In the genomic region with DNA sequence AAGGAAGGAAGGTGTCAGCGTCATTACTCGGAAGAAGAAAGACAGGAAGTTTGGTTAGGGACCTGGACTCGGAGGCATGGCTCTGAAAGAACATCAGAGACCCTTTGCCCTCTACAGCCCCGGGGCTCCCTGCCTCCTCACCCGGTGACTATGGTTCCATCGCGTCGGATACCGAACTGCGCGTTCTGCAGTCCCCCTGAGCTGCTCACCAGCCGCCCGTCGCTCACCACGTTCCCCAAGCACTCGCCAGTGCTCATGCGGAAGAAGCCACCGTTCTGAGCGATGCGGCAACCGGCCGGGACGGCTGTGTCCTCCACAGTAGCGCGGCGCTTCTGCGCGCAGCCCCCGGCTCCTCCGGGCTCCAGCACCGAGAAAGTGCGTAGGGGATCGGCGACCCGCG, we compare ENCODE assay signal across 8 mouse cellular contexts. TPM values are rescaled to one million over a fixed set of nuclear protein-coding genes. Genes with fewer than 3 reads are reported as not detected.
DNase-seq lines count a peak whose midpoint lies in the region; ATAC-seq and TF ChIP-seq lines count a peak whose summit lies in the region.

No protein-coding gene starts in this region.

- no peak for TF ChIP-seq EP300 in heart, postnatal 0 days (IDR thresholded peaks at IDR 0.05; ENCODE audit: low read depth)

- peak overlapping the region; percentile 89 for H3K27ac ChIP-seq in bone marrow macrophage, adult 2 months (ENCODE audit: insufficient read depth, low read depth, low read length)
- H3K27ac ChIP-seq in heart, postnatal 0 days (ENCODE audit: low read depth): peak overlapping the region; percentile 28; the same call in 1 of the 2 replicates
- no peak overlapping the region for H3K27ac ChIP-seq in limb, embryonic 12.5 days
- no peak overlapping the region for H3K27ac ChIP-seq in midbrain, embryonic 14.5 days (replicated peaks; ENCODE audit: low read depth, low read length)

- peak overlapping the region; percentile 83 for H3K4me3 ChIP-seq in lung, adult 2 months (replicated peaks; ENCODE audit: extremely low read depth, low read depth, low read length)
- H3K4me3 ChIP-seq in bone marrow macrophage, adult 2 months (ENCODE audit: insufficient read depth, low read length): peak overlapping the region; percentile 96
- H3K4me3 ChIP-seq in heart, postnatal 0 days (ENCODE audit: low read depth, low read length): peak overlapping the region; percentile 82
- peak overlapping the region; percentile 80 for H3K4me3 ChIP-seq in limb, embryonic 12.5 days (replicated peaks)
- peak overlapping the region; percentile 80 for H3K4me3 ChIP-seq in midbrain, embryonic 14.5 days (replicated peaks; ENCODE audit: low read depth, low read length)

- no peaks in the 10 kb centered on the region for H3K27me3 ChIP-seq in heart, postnatal 0 days (ENCODE audit: control insufficient read depth, insufficient read depth, low read length)
- H3K27me3 ChIP-seq in limb, embryonic 12.5 days: peaks cover 8% of the 10 kb centered on the region
- no peaks in the 10 kb centered on the region for H3K27me3 ChIP-seq in midbrain, embryonic 14.5 days (ENCODE audit: control insufficient read depth, insufficient read depth, low read length)

- peak overlapping the region; percentile 65 for H3K9ac ChIP-seq in heart, postnatal 0 days (replicated peaks; ENCODE audit: low read depth, low read length)
- H3K9ac ChIP-seq in limb, embryonic 12.5 days (replicated peaks): peak overlapping the region; percentile 63
- H3K9ac ChIP-seq in midbrain, embryonic 14.5 days (replicated peaks; ENCODE audit: low read length): peak overlapping the region; percentile 60

- H3K4me1 ChIP-seq in lung, adult 2 months (ENCODE audit: control insufficient read depth, insufficient read depth, low read length): no peaks in the 10 kb centered on the region; the same call in 1 of the 2 replicates
- peaks cover 31% of the 10 kb centered on the region for H3K4me1 ChIP-seq in bone marrow macrophage, adult 2 months (ENCODE audit: control insufficient read depth, insufficient read depth, low read length)
- peaks cover 4% of the 10 kb centered on the region for H3K4me1 ChIP-seq in heart, postnatal 0 days (ENCODE audit: control insufficient read depth, insufficient read depth)
- 0 out of 2 replicates have a peak, but pooled peaks cover 5% of the 10 kb centered on the region for H3K4me1 ChIP-seq in limb, embryonic 12.5 days (replicated peaks)
- peaks cover 9% of the 10 kb centered on the region for H3K4me1 ChIP-seq in midbrain, embryonic 14.5 days (ENCODE audit: control insufficient read depth, insufficient read depth, low read length)

- H3K36me3 ChIP-seq in heart, postnatal 0 days (replicated peaks; ENCODE audit: control insufficient read depth, insufficient read depth, low read length): peaks cover 30% of the 10 kb centered on the region; the same call in 1 of the 2 replicates
- H3K36me3 ChIP-seq in limb, embryonic 12.5 days: peaks cover 16% of the 10 kb centered on the region; the same call in 1 of the 2 replicates
- peaks cover 16% of the 10 kb centered on the region; the same call in 1 of the 2 replicates for H3K36me3 ChIP-seq in midbrain, embryonic 14.5 days (ENCODE audit: control insufficient read depth, insufficient read depth, low read length)

- H3K4me2 ChIP-seq in heart, postnatal 0 days (ENCODE audit: low read depth, low read length): peak overlapping the region; percentile 100
- peak overlapping the region; percentile 97 for H3K4me2 ChIP-seq in limb, embryonic 12.5 days
- peak overlapping the region; percentile 91 for H3K4me2 ChIP-seq in midbrain, embryonic 14.5 days (ENCODE audit: low read length)

- no peaks in the 10 kb centered on the region for H3K9me3 ChIP-seq in heart, postnatal 0 days (replicated peaks; ENCODE audit: control insufficient read depth, low read length)
- no peaks in the 10 kb centered on the region for H3K9me3 ChIP-seq in limb, embryonic 12.5 days
- no peaks in the 10 kb centered on the region for H3K9me3 ChIP-seq in midbrain, embryonic 14.5 days (ENCODE audit: control insufficient read depth, low read length)

- TF ChIP-seq POLR2A in lung, adult 2 months (IDR thresholded peaks at IDR 0.05; ENCODE audit: borderline replicate concordance, extremely low read depth, low read depth, low read length): no peak
- TF ChIP-seq POLR2A in bone marrow macrophage, adult 2 months (IDR thresholded peaks at IDR 0.05; ENCODE audit: borderline replicate concordance, low read depth, low read length): no peak; the same call in 1 of the 2 replicates

- no peak for TF ChIP-seq CTCF in lung, adult 2 months (IDR thresholded peaks at IDR 0.05; ENCODE audit: insufficient read depth, low read length)
- no peak for TF ChIP-seq CTCF in bone marrow macrophage, adult 2 months (IDR thresholded peaks at IDR 0.05; ENCODE audit: low read depth, low read length)
- TF ChIP-seq CTCF in heart, postnatal 0 days (IDR thresholded peaks at IDR 0.05; ENCODE audit: low read depth): no peak

- DNase-seq in lung, adult 2 months: peak; percentile 35
- DNase-seq in lung, postnatal 36 days: no peak
- DNase-seq in heart, postnatal 0 days (ENCODE audit: low spot score): no peak
- DNase-seq in midbrain, embryonic 14.5 days: no peak
- peak; percentile 40 to 46 for DNase-seq in thymus, postnatal 36 days
- DNase-seq in cerebellum, postnatal 14 days: no peak

- ATAC-seq in heart, postnatal 0 days (ENCODE audit: insufficient read depth, low read depth): peak; percentile 34; the same call in 1 of the 2 replicates
- 0 out of 2 replicates have a peak, but pooled peaks have one; percentile 11 for ATAC-seq in limb, embryonic 12.5 days (ENCODE audit: insufficient number of reproducible peaks, insufficient read depth, low FRiP score, low TSS enrichment, low read depth)
- peak; percentile 53; the same call in 1 of the 2 replicates for ATAC-seq in midbrain, embryonic 14.5 days (ENCODE audit: low FRiP score, low TSS enrichment)

- whole genome bisulfite sequencing in lung, adult 2 months: under 1% methylated on average over 36 of the region's 36 CpGs
- WGBS in heart, postnatal 0 days: 1% methylated on average over 36 of the region's 36 CpGs
- WGBS in limb, embryonic 12.5 days: 1% methylated on average over 36 of the region's 36 CpGs
- WGBS in midbrain, embryonic 14.5 days: 2% methylated on average over 36 of the region's 36 CpGs

RNA-seq across cellular contexts. Expression of gene Nagpa, which starts 0.6 kb away (rescaled TPM):
- 48.6 and 59.7 TPM in 2 replicates for polyA plus RNA-seq in lung, adult 2 months (2012; rRNA removed)
- 49.7 and 66.8 TPM in 2 replicates for polyA plus RNA-seq in bone marrow macrophage, adult 2 months (2012; ENCODE audit: insufficient read depth, insufficient read length, missing spikeins)
- total RNA-seq in heart, postnatal 0 days (2014; rRNA removed; ENCODE audit: low replicate concordance): 12.3 and 23.6 TPM in 2 replicates
- 9.4 and 10.6 TPM in 2 replicates for polyA plus RNA-seq in heart, postnatal 0 days (2015; fragmentation: Nextera tagmentation; extraction: Ambion mirVana)
- 14.5 and 14.7 TPM in 2 replicates for polyA plus RNA-seq in limb, embryonic 12.5 days (2016; fragmentation: Nextera tagmentation; extraction: Ambion mirVana)
- 8.7 and 9.3 TPM in 2 replicates for polyA plus RNA-seq in midbrain, embryonic 14.5 days (2014; fragmentation: Nextera tagmentation; extraction: Ambion mirVana)

RNA-seq across cellular contexts. Expression of gene AU021092, which starts 18.9 kb away (rescaled TPM):
- polyA plus RNA-seq in lung, adult 2 months (2012; rRNA removed): 122 and 139 TPM in 2 replicates
- not detected in 2 replicates for polyA plus RNA-seq in bone marrow macrophage, adult 2 months (2012; ENCODE audit: insufficient read depth, insufficient read length, missing spikeins)
- 12.2 and 14.9 TPM in 2 replicates for total RNA-seq in heart, postnatal 0 days (2014; rRNA removed; ENCODE audit: low replicate concordance)
- polyA plus RNA-seq in heart, postnatal 0 days (2015; fragmentation: Nextera tagmentation; extraction: Ambion mirVana): 6.3 and 8.8 TPM in 2 replicates
- 1.2 and 1.4 TPM in 2 replicates for polyA plus RNA-seq in limb, embryonic 12.5 days (2016; fragmentation: Nextera tagmentation; extraction: Ambion mirVana)
- 15.0 and 15.6 TPM in 2 replicates for polyA plus RNA-seq in midbrain, embryonic 14.5 days (2014; fragmentation: Nextera tagmentation; extraction: Ambion mirVana)

RNA-seq across cellular contexts. Expression of gene Alg1, which starts 30.2 kb away (rescaled TPM):
- polyA plus RNA-seq in lung, adult 2 months (2012; rRNA removed): 64.6 and 74.1 TPM in 2 replicates
- 26.9 and 28.0 TPM in 2 replicates for polyA plus RNA-seq in bone marrow macrophage, adult 2 months (2012; ENCODE audit: insufficient read depth, insufficient read length, missing spikeins)
- 21.2 and 29.2 TPM in 2 replicates for total RNA-seq in heart, postnatal 0 days (2014; rRNA removed; ENCODE audit: low replicate concordance)
- polyA plus RNA-seq in heart, postnatal 0 days (2015; fragmentation: Nextera tagmentation; extraction: Ambion mirVana): 24.9 TPM in 2 replicates
- 27.8 and 28.2 TPM in 2 replicates for polyA plus RNA-seq in limb, embryonic 12.5 days (2016; fragmentation: Nextera tagmentation; extraction: Ambion mirVana)
- 38.8 and 40.4 TPM in 2 replicates for polyA plus RNA-seq in midbrain, embryonic 14.5 days (2014; fragmentation: Nextera tagmentation; extraction: Ambion mirVana)

RNA-seq across cellular contexts. Expression of gene Eef2kmt, which starts 52.6 kb away (rescaled TPM):
- polyA plus RNA-seq in lung, adult 2 months (2012; rRNA removed): 46.1 and 60.1 TPM in 2 replicates
- 9.8 and 12.4 TPM in 2 replicates for polyA plus RNA-seq in bone marrow macrophage, adult 2 months (2012; ENCODE audit: insufficient read depth, insufficient read length, missing spikeins)
- 26.4 and 44.2 TPM in 2 replicates for total RNA-seq in heart, postnatal 0 days (2014; rRNA removed; ENCODE audit: low replicate concordance)
- 20.2 and 23.3 TPM in 2 replicates for polyA plus RNA-seq in heart, postnatal 0 days (2015; fragmentation: Nextera tagmentation; extraction: Ambion mirVana)
- 14.3 and 16.8 TPM in 2 replicates for polyA plus RNA-seq in limb, embryonic 12.5 days (2016; fragmentation: Nextera tagmentation; extraction: Ambion mirVana)
- polyA plus RNA-seq in midbrain, embryonic 14.5 days (2014; fragmentation: Nextera tagmentation; extraction: Ambion mirVana): 3.9 and 8.3 TPM in 2 replicates

RNA-seq across cellular contexts. Expression of gene Sec14l5, which starts 56.3 kb away (rescaled TPM):
- 1.3 and 2.9 TPM in 2 replicates for polyA plus RNA-seq in lung, adult 2 months (2012; rRNA removed)
- polyA plus RNA-seq in bone marrow macrophage, adult 2 months (2012; ENCODE audit: insufficient read depth, insufficient read length, missing spikeins): not detected in 2 replicates
- total RNA-seq in heart, postnatal 0 days (2014; rRNA removed; ENCODE audit: low replicate concordance): not detected in 2 replicates
- not detected in 2 replicates for polyA plus RNA-seq in heart, postnatal 0 days (2015; fragmentation: Nextera tagmentation; extraction: Ambion mirVana)
- polyA plus RNA-seq in limb, embryonic 12.5 days (2016; fragmentation: Nextera tagmentation; extraction: Ambion mirVana): 0.04 and 0.05 TPM in 2 replicates
- polyA plus RNA-seq in midbrain, embryonic 14.5 days (2014; fragmentation: Nextera tagmentation; extraction: Ambion mirVana): 0.54 and 1.0 TPM in 2 replicates

Comparison
In these comparisons a context has a peak if more than half of its experiments do, and no peak if none do; other contexts are left out.
1. DNase-seq: peak in lung, adult 2 months (single experiment) and thymus, postnatal 36 days (2 of 2); none in lung, postnatal 36 days (single experiment), heart, postnatal 0 days (single experiment), midbrain, embryonic 14.5 days (single experiment) and cerebellum, postnatal 14 days (0 of 2).
2. H3K27ac ChIP-seq: peak in bone marrow macrophage, adult 2 months (single experiment) and heart, postnatal 0 days (single experiment); none in limb, embryonic 12.5 days (single experiment) and midbrain, embryonic 14.5 days (single experiment).
3. Peak in every context shown above with its lines, with median percentiles within 50 percentile points of each other: H3K4me3 ChIP-seq, ATAC-seq, H3K4me2 ChIP-seq and H3K9ac ChIP-seq.